Mouse (Mus musculus) layer of hippocampus, postnatal 25 days (tissue): ENCODE measurements around the gene Ldb3. TPM values are rescaled to one million over a fixed set of nuclear protein-coding genes. Genes with fewer than 3 reads are reported as not detected.

Source experiments
- DNase-seq, 2 experiments: peaks; one replicate each; pipeline ENCODE4 v3.0.0; 2022; ENCODE audit warnings: mixed read lengths in 2 of 2, low spot score in 1 of 2; ENCODE audit errors: extremely low spot score in 1 of 2
- total RNA-seq, 2 experiments: library from RNA; stranded (reverse); gene quantifications; 2 replicates each; pipeline ENCODE4 v1.2.3; 2021

The Ldb3 gene
- total RNA-seq, 2 experiments from 2014 or later: 3.8 to 4.5 TPM

GRCm38 (mm10) chr14:34515860-34516259 is 72.6 kb downstream of the Ldb3 start:
- no peak for DNase-seq

- DNase-seq: no peak
These were observed 74.4 kb downstream of the Ldb3 start for GRCm38 (mm10) chr14:34514120-34514519.

- no peak for DNase-seq
These were observed 75.9 kb downstream of the Ldb3 start for GRCm38 (mm10) chr14:34512602-34513001.

GRCm38 (mm10) chr14:34511901-34512300 is 76.6 kb downstream of the Ldb3 start:
- no peak for DNase-seq

GRCm38 (mm10) chr14:34508842-34509439 is 79.5 kb downstream of the Ldb3 start:
- DNase-seq: no peak

GRCm38 (mm10) chr14:34508187-34508840 is 80.2 kb downstream of the Ldb3 start:
- no peak for DNase-seq

- no peak for DNase-seq
These were observed 83.2 kb downstream of the Ldb3 start for GRCm38 (mm10) chr14:34505309-34505708.

GRCm38 (mm10) chr14:34504377-34504776 is 84.1 kb downstream of the Ldb3 start:
- no peak for DNase-seq

GRCm38 (mm10) chr14:34503759-34504158 is 84.7 kb downstream of the Ldb3 start:
- no peak for DNase-seq

GRCm38 (mm10) chr14:34503325-34503647 is 85.2 kb downstream of the Ldb3 start, which contains the start of gene Bmpr1a:
Bmpr1a (minus strand) TSS chr14:34503341.
- DNase-seq: no peak

- DNase-seq: peak; percentile 86 to 92
These were observed 85.8 kb downstream of the Ldb3 start for GRCm38 (mm10) chr14:34502475-34503324.

- DNase-seq: peak; percentile 34 to 49
These were observed 86.5 kb downstream of the Ldb3 start for GRCm38 (mm10) chr14:34501804-34502474.

- no peak for DNase-seq
These were observed 87.1 kb downstream of the Ldb3 start for GRCm38 (mm10) chr14:34501447-34501803.

GRCm38 (mm10) chr14:34500309-34500708 is 88.2 kb downstream of the Ldb3 start:
- no peak for DNase-seq

GRCm38 (mm10) chr14:34499664-34500063 is 88.8 kb downstream of the Ldb3 start:
- no peak for DNase-seq

- no peak for DNase-seq
These were observed 91.1 kb downstream of the Ldb3 start for GRCm38 (mm10) chr14:34497346-34497745.

GRCm38 (mm10) chr14:34493682-34494081 is 94.8 kb downstream of the Ldb3 start:
- no peak for DNase-seq

GRCm38 (mm10) chr14:34492688-34493087 is 95.8 kb downstream of the Ldb3 start:
- DNase-seq: no peak

GRCm38 (mm10) chr14:34490965-34491364 is 97.5 kb downstream of the Ldb3 start:
- DNase-seq: no peak

GRCm38 (mm10) chr14:34489928-34490327 is 98.6 kb downstream of the Ldb3 start:
- DNase-seq: no peak

GRCm38 (mm10) chr14:34486169-34486568 is 102.3 kb downstream of the Ldb3 start:
- DNase-seq: no peak
